Mouse (Mus musculus): Measurements from ENCODE around the gene Hbb-y.
A peak's percentile ranks its signal among the peaks of the same experiment; 100 is the strongest.
"Not testable (repeated sequence)": the region's sequence is repeated elsewhere in the genome, so short reads cannot be mapped to it uniquely, and the experiment has no call there.

Gene Hbb-y

GRCm38 (mm10) chr7:103813152-103813551 is 39.9 kb downstream of the Hbb-y start:
- DNase-seq (ENCODE audit: extremely low spot score): not testable (repeated sequence)

- DNase-seq (ENCODE audit: extremely low spot score): no peak
These were observed 40.8 kb downstream of the Hbb-y start for GRCm38 (mm10) chr7:103812174-103812573.

- no peak for DNase-seq (ENCODE audit: extremely low spot score)
These were observed 41.7 kb downstream of the Hbb-y start for GRCm38 (mm10) chr7:103811223-103811845.

GRCm38 (mm10) chr7:103810746-103811145 is 42.3 kb downstream of the Hbb-y start:
- no peak for DNase-seq (ENCODE audit: extremely low spot score)

GRCm38 (mm10) chr7:103810296-103810695 is 42.7 kb downstream of the Hbb-y start:
- DNase-seq (ENCODE audit: extremely low spot score): no peak

GRCm38 (mm10) chr7:103809801-103810155 is 43.2 kb downstream of the Hbb-y start:
- no peak for DNase-seq (ENCODE audit: extremely low spot score)

GRCm38 (mm10) chr7:103808971-103809800 is 43.8 kb downstream of the Hbb-y start:
- DNase-seq (ENCODE audit: extremely low spot score): no peak

GRCm38 (mm10) chr7:103808120-103808519 is 44.9 kb downstream of the Hbb-y start:
- DNase-seq (ENCODE audit: extremely low spot score): not testable (repeated sequence)

GRCm38 (mm10) chr7:103806856-103807255 is 46.2 kb downstream of the Hbb-y start:
- peak; percentile 26 for DNase-seq (ENCODE audit: extremely low spot score)
